Mouse (Mus musculus): ENCODE measurements at regions not wholly inside any gene's neighbourhood (a gene's known extent, or its start where the extent isn't known, plus 50 kb on each side); places are given as distances from the start of the nearest gene placed in this dataset.

- no peak for DNase-seq
Observed at GRCm38 (mm10) chr6:71012436-71012822, 56.1 kb downstream of the Foxi3 start.

- peak; percentile 86 to 87 for DNase-seq
Observed at GRCm38 (mm10) chr6:71012823-71013461, 56.6 kb downstream of the Foxi3 start.

GRCm38 (mm10) chr6:71016388-71016787, 60.1 kb downstream of the Foxi3 start:
- no peak for DNase-seq

- DNase-seq = no peak
Observed at GRCm38 (mm10) chr6:71021353-71021752, 65.0 kb downstream of the Foxi3 start.

GRCm38 (mm10) chr6:71025472-71025871, 69.1 kb downstream of the Foxi3 start:
- no peak for DNase-seq

DNA sequence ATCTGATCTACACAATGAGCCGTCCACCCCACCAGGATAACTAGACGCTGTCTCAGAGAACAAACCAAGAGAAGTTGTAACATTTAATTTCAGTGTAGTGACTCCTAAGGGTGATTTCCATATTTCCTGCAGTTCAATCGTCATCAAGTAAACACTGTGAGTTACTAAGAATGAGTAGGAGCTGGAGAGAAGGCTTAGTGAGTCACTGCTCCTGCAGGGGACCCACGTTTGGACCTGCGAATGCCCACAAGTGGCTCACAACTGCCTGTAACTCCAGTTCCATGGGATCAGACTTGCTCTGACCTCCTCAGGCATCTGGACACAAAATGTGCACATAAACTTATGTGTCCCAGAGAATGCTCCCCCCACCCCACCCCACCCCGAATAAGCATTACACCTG, 73.3 kb downstream of the Foxi3 start:
- DNase-seq = no peak

- DNase-seq = peak; percentile 34 to 39
Observed at GRCm38 (mm10) chr6:71030541-71030940, 74.2 kb downstream of the Foxi3 start.

GRCm38 (mm10) chr6:71044241-71044640, 87.9 kb downstream of the Foxi3 start:
- DNase-seq = no peak

DNA sequence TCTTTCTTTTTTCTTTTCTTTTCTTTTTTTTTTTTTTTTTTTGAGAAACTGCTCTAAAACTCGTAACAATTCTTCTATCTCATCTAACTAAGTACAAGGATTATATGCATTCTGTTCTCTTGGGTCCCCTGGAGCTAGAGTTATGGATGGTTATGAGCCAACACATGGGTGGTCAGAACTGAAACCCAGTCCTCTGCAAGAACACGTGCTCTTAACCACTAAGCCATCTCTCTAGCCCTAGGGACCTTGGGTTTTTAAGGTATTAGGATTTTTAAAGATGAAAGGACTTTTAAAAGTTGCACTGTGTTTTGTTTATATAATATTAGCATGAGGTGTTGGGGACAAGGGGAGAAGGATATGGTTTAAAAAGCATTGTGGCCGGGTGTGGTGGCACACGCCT, 88.9 kb downstream of the Foxi3 start:
- DNase-seq = no peak

DNA sequence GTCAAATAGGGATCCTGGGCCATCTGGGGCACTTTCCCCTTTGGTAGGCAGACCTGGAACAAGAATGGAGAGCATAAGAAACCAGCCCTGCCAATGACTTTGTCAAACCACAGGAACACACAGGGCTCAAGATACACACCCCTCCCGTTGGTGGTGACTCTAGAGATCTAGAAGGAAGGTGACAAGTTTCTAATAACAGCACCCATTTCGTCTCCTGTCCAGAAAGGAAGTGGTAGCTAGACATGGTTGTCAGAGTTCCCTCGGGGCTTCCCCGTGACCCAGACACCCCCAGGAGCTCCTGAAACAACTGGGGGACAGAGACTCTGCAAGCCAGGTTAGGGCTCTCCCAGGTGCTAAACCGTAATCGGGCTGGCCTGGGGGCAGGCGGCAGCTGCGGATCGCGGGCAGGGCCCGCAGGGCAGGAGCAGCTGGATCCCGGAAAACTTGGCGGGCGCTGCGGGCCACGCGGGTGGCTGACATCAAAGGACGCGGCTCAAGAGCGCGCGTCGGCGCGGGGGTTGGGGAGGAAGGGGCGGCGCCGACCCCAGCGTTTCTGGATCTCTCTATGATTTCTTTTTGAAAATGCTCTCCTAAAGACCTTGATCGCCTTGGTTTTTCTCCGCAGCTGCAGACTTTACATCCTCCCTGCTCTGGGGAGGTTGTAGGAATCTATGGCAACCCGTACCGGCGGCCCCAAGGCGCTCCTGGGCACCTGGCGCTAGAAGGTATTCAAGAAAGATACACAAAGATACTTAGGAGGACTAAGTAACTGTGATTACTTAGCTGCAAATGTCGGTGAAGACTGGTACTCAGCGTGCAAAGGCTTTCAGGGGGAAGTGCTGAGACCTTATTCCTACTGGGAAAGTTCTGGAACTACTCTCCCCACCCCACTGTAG, 92.1 kb downstream of the Foxi3 start:
- peak; percentile 29 to 38 for DNase-seq

- no peak for DNase-seq
Observed at GRCm38 (mm10) chr6:71050248-71050647, 93.9 kb downstream of the Foxi3 start.

DNA sequence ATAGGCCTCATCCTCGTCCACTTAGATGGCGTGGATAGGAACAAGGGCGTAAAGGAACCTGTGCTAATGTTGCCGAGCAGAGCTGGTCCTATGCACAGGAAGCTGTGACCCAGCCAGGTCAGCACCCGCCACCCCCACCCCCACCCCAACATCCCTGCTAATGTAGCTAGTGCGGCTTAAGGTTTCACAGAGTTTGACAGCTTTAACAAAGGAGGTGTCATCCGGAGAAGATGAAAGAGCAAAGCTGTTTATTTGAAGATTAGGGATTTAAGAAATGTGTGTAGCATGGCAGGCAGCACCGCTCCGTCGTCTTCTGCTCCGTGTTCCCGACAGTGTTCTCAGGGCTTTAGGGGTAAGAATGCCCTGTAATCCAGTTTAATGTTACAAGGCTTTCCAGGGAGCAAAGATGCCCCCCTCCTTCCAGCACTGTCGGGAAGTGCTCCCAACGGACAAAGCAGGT, 93.5 kb downstream of the Thnsl2 start:
- DNase-seq = no peak

- no peak for DNase-seq
Observed at GRCm38 (mm10) chr6:71057209-71057858, 86.9 kb downstream of the Thnsl2 start.

- peak; percentile 51 to 52 for DNase-seq
Observed at GRCm38 (mm10) chr6:71060116-71060515, 84.1 kb downstream of the Thnsl2 start.

GRCm38 (mm10) chr6:71062980-71063379, 81.3 kb downstream of the Thnsl2 start:
- no peak for DNase-seq

DNA sequence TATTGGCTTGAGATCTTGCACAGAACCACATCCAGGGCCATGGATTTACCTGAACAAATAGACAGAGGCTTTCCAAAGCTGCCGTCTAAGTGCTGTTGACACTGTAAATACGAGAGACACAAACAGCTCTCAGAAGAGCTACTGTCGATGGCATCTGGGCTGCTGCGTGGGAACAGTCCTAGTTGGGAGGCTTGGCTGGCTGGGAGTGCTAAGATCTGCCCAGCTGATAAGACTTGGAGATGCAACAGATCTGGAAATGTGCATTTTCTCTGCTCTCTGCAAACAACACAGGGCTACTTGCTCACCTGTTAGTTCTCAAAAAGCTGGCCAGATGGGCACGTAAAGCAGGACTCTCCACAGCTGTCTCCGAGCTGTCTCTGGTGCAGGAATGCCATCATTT, 78.8 kb downstream of the Thnsl2 start:
- no peak for DNase-seq

DNA sequence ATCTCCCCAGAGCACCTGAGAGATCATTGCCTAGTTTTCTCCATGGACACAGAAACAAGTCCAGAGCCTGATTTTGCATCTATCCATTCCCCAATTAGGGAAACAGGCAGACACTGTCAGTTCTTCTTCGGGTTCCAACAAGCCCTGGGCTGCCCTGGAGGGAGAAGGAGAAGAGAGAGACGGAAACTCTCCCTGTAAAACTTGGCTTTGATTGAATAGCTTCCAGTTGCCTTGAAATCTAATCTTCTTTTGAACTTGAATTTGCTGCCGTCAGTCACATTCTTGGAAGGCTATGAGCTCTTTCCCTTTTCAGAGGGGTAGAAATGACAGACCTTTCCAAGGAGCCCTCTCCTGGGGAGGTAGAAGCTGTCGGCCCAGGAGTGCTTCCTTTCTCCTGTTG, 75.0 kb downstream of the Thnsl2 start:
- no peak for DNase-seq

DNA sequence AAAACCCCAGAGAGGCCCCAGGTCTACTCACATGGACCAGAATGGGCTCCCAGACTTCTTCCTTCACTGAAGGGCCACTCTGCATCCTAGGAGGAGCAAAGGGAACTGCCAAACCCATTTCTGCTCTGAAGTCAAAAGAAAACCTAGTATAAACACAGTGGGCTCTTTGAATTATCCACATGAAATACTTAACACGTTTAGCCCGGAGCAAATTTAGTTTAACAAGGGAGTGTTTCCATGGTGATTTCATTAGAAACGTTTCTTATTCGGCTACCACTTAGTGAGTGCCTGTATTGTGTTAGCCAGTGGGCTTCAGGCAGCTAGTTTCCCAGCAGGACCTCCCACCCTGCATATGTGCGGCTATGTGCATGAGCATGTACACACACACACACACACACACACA, 69.4 kb downstream of the Thnsl2 start:
- DNase-seq = no peak
